10 mouse cellular contexts compared by ENCODE assay signal in genomic region chr19:8817001-8817400, GRCm38 (mm10). TPM values are rescaled to one million over a fixed set of nuclear protein-coding genes. Genes with fewer than 3 reads are reported as not detected.
A peak's percentile ranks its signal among the peaks of the same experiment; 100 is the strongest.
DNase-seq lines count a peak whose midpoint lies in the region; ATAC-seq and TF ChIP-seq lines count a peak whose summit lies in the region.
"Had no signal": no experiment of that assay in that cellular context is flagged by ENCODE, and none has a peak within 500 bp of the region (broad histone marks: within the 10 kb centered on the region; RNA-seq: fewer than 3 reads in every experiment).

No protein-coding gene starts in this region.

- TF ChIP-seq CTCF in kidney, postnatal 0 days (IDR thresholded peaks at IDR 0.05; ENCODE audit: low read depth) = peak; percentile 20; the same call in 1 of the 2 replicates

- no peak for DNase-seq in kidney, postnatal 0 days (ENCODE audit: low spot score)
- no peak for DNase-seq in kidney, postnatal 4 days
- no peak for DNase-seq in forebrain, embryonic 10.5 days (ENCODE audit: extremely low spot score, low spot score)
- DNase-seq in retina, postnatal 1 day = peak; percentile 82
- no peak for DNase-seq in thymus, postnatal 25 days
- DNase-seq in cerebellum, postnatal 14 days = no peak
- no peak for DNase-seq in adrenal gland, postnatal 36 days
- DNase-seq: thymus, adult 18-20 months had no signal

- H3K4me3 ChIP-seq in kidney, postnatal 0 days (replicated peaks; ENCODE audit: low read depth, low read length) = no peak overlapping the region
- peak overlapping the region; percentile 81 for H3K4me3 ChIP-seq in forebrain, embryonic 10.5 days
- H3K4me3 ChIP-seq in limb, embryonic 13.5 days = peak overlapping the region; percentile 16

- WGBS in kidney, postnatal 0 days = 74% methylated on average over 3 of the region's 3 CpGs
- WGBS in forebrain, embryonic 10.5 days = 75% methylated on average over 3 of the region's 3 CpGs
- 78% methylated on average over 3 of the region's 3 CpGs for WGBS in limb, embryonic 13.5 days

- peak overlapping the region; percentile 8; the same call in 1 of the 2 replicates for H3K4me2 ChIP-seq in kidney, postnatal 0 days (ENCODE audit: low read length)
- peak overlapping the region; percentile 85 for H3K4me2 ChIP-seq in limb, embryonic 13.5 days (replicated peaks)

- H3K27me3 ChIP-seq in kidney, postnatal 0 days (ENCODE audit: insufficient read depth, low read length) = no peaks in the 10 kb centered on the region
- no peaks in the 10 kb centered on the region for H3K27me3 ChIP-seq in forebrain, embryonic 10.5 days (ENCODE audit: poor library complexity, severe bottlenecking)
- H3K27me3 ChIP-seq in limb, embryonic 13.5 days = no peaks in the 10 kb centered on the region

- H3K9me3 ChIP-seq in kidney, postnatal 0 days (replicated peaks; ENCODE audit: low read length) = no peaks in the 10 kb centered on the region
- no peaks in the 10 kb centered on the region for H3K9me3 ChIP-seq in forebrain, embryonic 10.5 days
- no peaks in the 10 kb centered on the region for H3K9me3 ChIP-seq in limb, embryonic 13.5 days

- no peaks in the 10 kb centered on the region; the same call in none of the 2 replicates for H3K4me1 ChIP-seq in kidney, postnatal 0 days (replicated peaks; ENCODE audit: insufficient read depth, low read length)
- H3K4me1 ChIP-seq in forebrain, embryonic 10.5 days = peaks cover 38% of the 10 kb centered on the region
- H3K4me1 ChIP-seq in limb, embryonic 13.5 days = peaks cover 34% of the 10 kb centered on the region

- peaks cover 13% of the 10 kb centered on the region; the same call in 1 of the 2 replicates for H3K36me3 ChIP-seq in kidney, postnatal 0 days (ENCODE audit: insufficient read depth, low read length)
- peaks cover 57% of the 10 kb centered on the region for H3K36me3 ChIP-seq in forebrain, embryonic 10.5 days (replicated peaks)
- peaks cover 46% of the 10 kb centered on the region for H3K36me3 ChIP-seq in limb, embryonic 13.5 days

- no peak overlapping the region for H3K27ac ChIP-seq in kidney, postnatal 0 days
- no peak overlapping the region; the same call in 1 of the 2 replicates for H3K27ac ChIP-seq in forebrain, embryonic 10.5 days
- H3K27ac ChIP-seq in limb, embryonic 13.5 days = no peak overlapping the region

- H3K9ac ChIP-seq in kidney, postnatal 0 days (ENCODE audit: low read depth, low read length) = no peak overlapping the region
- peak overlapping the region; percentile 53 for H3K9ac ChIP-seq in limb, embryonic 13.5 days

- ATAC-seq in kidney, postnatal 0 days (replicated peaks; ENCODE audit: low FRiP score, low read depth) = no peak
- ATAC-seq in limb, embryonic 13.5 days (ENCODE audit: low FRiP score, low read depth) = no peak

RNA-seq across cellular contexts. Expression of gene Ttc9c, which starts 2.1 kb away (rescaled TPM):
- polyA plus RNA-seq in kidney, postnatal 0 days (2015; fragmentation: Nextera tagmentation; extraction: Ambion mirVana) = 32.2 and 35.9 TPM in 2 replicates
- 82.5 and 85.5 TPM in 2 replicates for polyA plus RNA-seq in forebrain, embryonic 10.5 days (2016; fragmentation: Nextera tagmentation; extraction: Ambion mirVana)
- 67.1 and 73.4 TPM in 2 replicates for polyA plus RNA-seq in limb, embryonic 13.5 days (2015; fragmentation: Nextera tagmentation; extraction: Ambion mirVana)
- 10 to 100 TPM; 31.7 to 32.2 TPM for total RNA-seq in adrenal gland, postnatal 36 days (2021)

RNA-seq across cellular contexts. Expression of gene Hnrnpul2, which starts 2.8 kb away (rescaled TPM):
- polyA plus RNA-seq in kidney, postnatal 0 days (2015; fragmentation: Nextera tagmentation; extraction: Ambion mirVana) = 5.5 and 6.3 TPM in 2 replicates
- polyA plus RNA-seq in forebrain, embryonic 10.5 days (2016; fragmentation: Nextera tagmentation; extraction: Ambion mirVana) = 4.9 and 5.4 TPM in 2 replicates
- polyA plus RNA-seq in limb, embryonic 13.5 days (2015; fragmentation: Nextera tagmentation; extraction: Ambion mirVana) = 5.9 and 6.3 TPM in 2 replicates
- 10 to 100 TPM; 61.8 to 67.6 TPM for total RNA-seq in adrenal gland, postnatal 36 days (2021)

RNA-seq across cellular contexts. Expression of gene AC129217.1, which starts 12.6 kb away (rescaled TPM):
- polyA plus RNA-seq in kidney, postnatal 0 days (2015; fragmentation: Nextera tagmentation; extraction: Ambion mirVana) = not detected in 2 replicates
- not detected in 2 replicates for polyA plus RNA-seq in forebrain, embryonic 10.5 days (2016; fragmentation: Nextera tagmentation; extraction: Ambion mirVana)
- not detected in 2 replicates for polyA plus RNA-seq in limb, embryonic 13.5 days (2015; fragmentation: Nextera tagmentation; extraction: Ambion mirVana)
- 1 to 10 TPM in 1 of 2 experiments, not detected in 1; 1.7 TPM for total RNA-seq in adrenal gland, postnatal 36 days (2021)
- total RNA-seq: layer of hippocampus, adult 18-20 months had no signal

RNA-seq across cellular contexts. Expression of gene Zbtb3, which starts 14.6 kb away (rescaled TPM):
- polyA plus RNA-seq in kidney, postnatal 0 days (2015; fragmentation: Nextera tagmentation; extraction: Ambion mirVana) = 3.6 TPM in 2 replicates
- 6.6 and 6.8 TPM in 2 replicates for polyA plus RNA-seq in forebrain, embryonic 10.5 days (2016; fragmentation: Nextera tagmentation; extraction: Ambion mirVana)
- polyA plus RNA-seq in limb, embryonic 13.5 days (2015; fragmentation: Nextera tagmentation; extraction: Ambion mirVana) = 6.0 and 6.7 TPM in 2 replicates
- total RNA-seq in adrenal gland, postnatal 36 days (2021) = 1 to 10 TPM; 2.0 to 2.9 TPM

RNA-seq across cellular contexts. Expression of gene Polr2g, which starts 18.6 kb away (rescaled TPM):
- polyA plus RNA-seq in kidney, postnatal 0 days (2015; fragmentation: Nextera tagmentation; extraction: Ambion mirVana) = 185 and 187 TPM in 2 replicates
- 173 and 180 TPM in 2 replicates for polyA plus RNA-seq in forebrain, embryonic 10.5 days (2016; fragmentation: Nextera tagmentation; extraction: Ambion mirVana)
- 183 and 185 TPM in 2 replicates for polyA plus RNA-seq in limb, embryonic 13.5 days (2015; fragmentation: Nextera tagmentation; extraction: Ambion mirVana)
- 10 to 100 TPM; 90.5 to 98.5 TPM for total RNA-seq in adrenal gland, postnatal 36 days (2021)
